Mouse (Mus musculus): Measurements from ENCODE around the gene Mettl7b. TPM values are rescaled to one million over a fixed set of nuclear protein-coding genes. Genes with fewer than 3 reads are reported as not detected.
"Not testable (repeated sequence)": the region's sequence is repeated elsewhere in the genome, so short reads cannot be mapped to it uniquely, and the experiment has no call there.

Mettl7b gene
- polyA plus RNA-seq (2014; fragmentation: Nextera tagmentation; extraction: Ambion mirVana): not detected in 2 replicates

DNA sequence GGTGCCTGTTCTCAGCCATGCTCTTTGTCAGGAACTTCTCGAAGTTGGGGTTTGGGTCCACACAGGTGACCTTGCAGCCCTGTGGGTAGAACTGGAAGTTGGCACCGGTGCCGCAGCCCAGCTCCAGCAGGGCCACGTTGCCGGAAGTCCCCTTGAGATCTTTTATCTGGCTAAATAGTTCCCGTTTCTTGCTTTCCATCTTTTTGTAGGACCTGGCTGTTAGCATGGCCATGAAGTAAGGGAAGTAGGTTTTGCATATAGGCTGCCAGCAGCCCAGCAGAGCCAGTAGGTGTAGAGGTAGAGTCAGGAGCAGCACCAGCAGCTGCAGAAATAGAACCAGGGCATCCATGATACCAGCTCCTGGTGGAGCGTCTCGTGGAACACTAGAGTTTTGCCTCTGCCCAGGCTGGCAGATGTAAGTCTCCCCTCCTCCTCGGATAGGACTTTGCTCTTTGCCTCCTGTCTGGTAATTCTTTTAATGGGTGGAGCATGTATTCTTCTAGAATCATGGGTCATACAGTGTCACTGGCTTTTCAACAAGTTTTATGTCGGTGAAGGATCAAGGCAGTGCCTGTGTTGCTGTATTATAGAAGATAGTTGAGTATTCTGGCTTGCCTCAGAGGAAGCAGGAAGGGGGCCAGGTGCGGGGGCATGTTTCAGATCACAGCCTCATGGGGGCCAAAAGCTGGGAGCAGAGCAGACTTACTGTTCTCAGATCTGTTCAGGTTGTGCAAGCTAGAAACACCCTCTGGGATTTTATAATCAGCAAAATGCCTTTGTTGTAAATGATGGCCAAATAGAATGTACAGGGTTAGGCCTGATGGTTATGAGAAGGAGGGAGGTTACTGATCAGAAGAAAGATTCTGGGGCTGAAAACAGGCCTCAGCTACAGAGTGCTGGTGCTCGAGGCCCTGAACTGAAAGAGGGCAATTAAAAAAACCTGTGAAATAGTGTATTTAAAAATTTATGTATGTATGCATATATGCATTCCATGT is at the start of gene Mettl7b:
Mettl7b (minus strand) TSS at position 399 of the 995 bp plus-strand sequence.
- H3K27me3 ChIP-seq (replicated peaks; ENCODE audit: control insufficient read depth, insufficient read depth, low read length): no peaks in the 10 kb centered on the region
- no peaks in the 10 kb centered on the region for H3K4me1 ChIP-seq (replicated peaks; ENCODE audit: control insufficient read depth, insufficient read depth, low read length)
- WGBS: 72% methylated on average over 12 of the region's 12 CpGs
- H3K27ac ChIP-seq (ENCODE audit: low read depth, low read length): no peak within 1 kb of the TSS
- no peak within 1 kb of the TSS for H3K4me2 ChIP-seq
- no peak for ATAC-seq (replicated peaks; ENCODE audit: low FRiP score)
- H3K9ac ChIP-seq (ENCODE audit: low read depth, low read length): no peak within 1 kb of the TSS
- H3K36me3 ChIP-seq (ENCODE audit: control insufficient read depth, insufficient read depth, low read length): no peaks in the 10 kb centered on the region
- no peak within 1 kb of the TSS for H3K4me3 ChIP-seq (ENCODE audit: low read depth, low read length)
- no peak for DNase-seq (ENCODE audit: low spot score)
- H3K9me3 ChIP-seq (ENCODE audit: control insufficient read depth, low read length): no peaks in the 10 kb centered on the region

DNA sequence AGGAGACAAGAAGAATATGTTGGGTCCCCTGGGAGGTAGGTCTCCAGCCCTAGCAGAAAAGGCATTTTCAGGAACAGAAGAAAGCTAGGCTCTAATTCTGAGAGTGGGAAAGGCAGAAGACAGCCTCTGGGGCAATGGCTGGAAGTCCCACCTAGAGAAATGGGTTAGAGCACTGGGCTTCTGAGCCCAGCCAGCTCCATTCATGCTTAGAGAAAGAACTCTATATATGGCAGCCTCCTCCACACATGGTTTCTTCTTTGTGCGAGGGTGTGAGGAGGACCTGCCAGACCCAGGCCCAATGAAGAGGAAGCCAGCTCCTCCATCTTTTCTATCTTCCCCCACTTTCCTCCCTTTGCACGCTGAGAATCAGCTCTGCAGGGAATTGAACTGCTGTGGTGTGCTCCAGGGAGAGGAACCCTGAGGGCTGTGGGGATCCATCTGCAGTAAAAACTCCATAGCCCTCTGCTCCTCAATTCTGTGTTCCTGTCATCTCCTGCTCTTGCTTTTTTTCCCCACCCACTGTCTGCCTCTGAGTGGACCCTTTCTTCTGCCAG is 49.6 kb upstream of the Mettl7b start, which contains the start of gene Olfr763:
Olfr763 (plus strand) TSS at position 504 of the 554 bp plus-strand sequence.
- Histone ChIP-seq H3K27me3 (replicated peaks; ENCODE audit: control insufficient read depth, insufficient read depth, low read length) (no peaks in the 10 kb centered on the region), H3K36me3 (ENCODE audit: control insufficient read depth, insufficient read depth, low read length) (no peaks in the 10 kb centered on the region), H3K9me3 (ENCODE audit: control insufficient read depth, low read length) (no peaks in the 10 kb centered on the region), H3K27ac (ENCODE audit: low read depth, low read length) (no peak within 1 kb of the TSS), H3K9ac (ENCODE audit: low read depth, low read length) (no peak within 1 kb of the TSS), H3K4me1 (replicated peaks; ENCODE audit: control insufficient read depth, insufficient read depth, low read length) (no peaks in the 10 kb centered on the region), H3K4me2 (no peak within 1 kb of the TSS), H3K4me3 (ENCODE audit: low read depth, low read length) (no peak within 1 kb of the TSS)
- DNase-seq (ENCODE audit: low spot score): no peak
- ATAC-seq (replicated peaks; ENCODE audit: low FRiP score): no peak
- WGBS: 53% methylated on average over 2 of the region's 2 CpGs

DNA sequence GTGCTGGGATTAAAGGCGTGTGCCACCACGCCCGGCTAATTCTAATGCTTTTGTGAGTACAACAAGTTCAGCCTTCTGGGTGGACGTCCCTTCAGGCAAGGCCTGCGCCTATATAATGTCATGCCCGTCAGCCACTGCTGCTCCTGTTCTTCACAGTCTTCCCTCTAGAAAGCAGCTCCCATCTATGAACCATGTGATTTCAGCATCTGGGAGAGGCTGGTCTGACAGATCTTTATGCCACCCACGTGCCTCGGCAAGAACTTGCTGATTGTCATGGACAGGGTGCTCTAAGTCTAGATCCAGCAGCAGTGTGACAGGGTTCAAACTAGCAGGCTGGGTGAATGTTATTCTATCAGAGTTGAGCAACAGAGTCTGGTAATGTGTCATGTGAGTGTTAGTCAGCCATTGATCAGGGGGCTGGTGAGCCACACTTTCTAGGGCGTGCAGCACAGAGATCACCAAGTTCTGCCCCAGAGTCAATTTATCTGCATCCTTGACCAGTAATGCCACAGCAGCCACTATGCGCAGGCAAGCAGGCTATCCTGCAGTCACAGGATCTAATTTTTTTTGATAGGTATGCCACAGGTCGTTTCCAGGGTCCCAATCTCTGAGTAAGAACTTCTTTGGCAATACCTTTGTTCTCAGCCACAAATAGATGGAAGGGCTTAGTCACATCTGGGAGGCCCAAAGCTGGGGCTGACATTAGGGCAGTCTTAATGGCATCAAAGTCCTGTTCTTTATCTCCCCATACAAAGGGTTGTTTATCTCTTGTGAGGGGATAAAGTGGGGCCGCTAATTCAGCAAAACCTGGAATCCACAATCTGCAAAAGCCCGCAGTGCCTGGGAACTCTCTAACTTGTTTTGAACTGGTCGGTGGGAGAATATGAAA is 43.5 kb upstream of the Mettl7b start:
- DNase-seq (ENCODE audit: low spot score) (no peak), ATAC-seq (replicated peaks; ENCODE audit: low FRiP score) (no peak)
- Histone ChIP-seq H3K9me3 (ENCODE audit: control insufficient read depth, low read length) (no peaks in the 10 kb centered on the region), H3K27ac (ENCODE audit: low read depth, low read length) (no peak overlapping the region), H3K27me3 (replicated peaks; ENCODE audit: control insufficient read depth, insufficient read depth, low read length) (no peaks in the 10 kb centered on the region), H3K36me3 (ENCODE audit: control insufficient read depth, insufficient read depth, low read length) (no peaks in the 10 kb centered on the region), H3K4me2 (no peak overlapping the region), H3K9ac (ENCODE audit: low read depth, low read length) (no peak overlapping the region), H3K4me1 (replicated peaks; ENCODE audit: control insufficient read depth, insufficient read depth, low read length) (no peaks in the 10 kb centered on the region), H3K4me3 (ENCODE audit: low read depth, low read length) (no peak overlapping the region)
- WGBS: 73% methylated on average over 14 of the region's 14 CpGs

DNA sequence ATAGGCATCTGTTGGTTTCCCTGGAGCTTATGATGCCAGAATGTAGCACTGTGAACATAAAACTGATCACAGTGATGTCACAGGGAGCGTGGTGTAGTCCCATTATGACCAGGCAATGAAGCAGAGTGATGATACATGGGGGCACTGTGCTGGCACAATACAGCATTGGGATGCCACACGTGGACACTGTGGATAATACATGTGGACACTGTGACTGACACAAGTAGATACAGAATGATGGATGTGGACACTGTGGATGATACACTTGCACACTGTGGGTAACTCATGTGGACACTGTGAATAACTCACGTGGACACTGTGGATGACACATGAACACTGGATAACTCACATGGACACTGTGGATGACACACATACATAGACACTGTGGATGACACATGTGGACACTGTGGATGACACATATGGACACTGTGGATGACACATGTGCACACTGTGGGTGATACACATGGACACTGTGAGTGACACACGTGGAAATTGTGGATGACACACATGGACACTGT is 35.8 kb upstream of the Mettl7b start:
- Histone ChIP-seq H3K27ac (ENCODE audit: low read depth, low read length) (no peak overlapping the region), H3K9ac (ENCODE audit: low read depth, low read length) (no peak overlapping the region), H3K4me3 (ENCODE audit: low read depth, low read length) (no peak overlapping the region), H3K4me1 (replicated peaks; ENCODE audit: control insufficient read depth, insufficient read depth, low read length) (no peaks in the 10 kb centered on the region), H3K36me3 (ENCODE audit: control insufficient read depth, insufficient read depth, low read length) (no peaks in the 10 kb centered on the region), H3K27me3 (replicated peaks; ENCODE audit: control insufficient read depth, insufficient read depth, low read length) (no peaks in the 10 kb centered on the region), H3K9me3 (ENCODE audit: control insufficient read depth, low read length) (no peaks in the 10 kb centered on the region), H3K4me2 (no peak overlapping the region)
- 0 out of 2 replicates have a peak, but pooled peaks have one; percentile 7 for ATAC-seq (replicated peaks; ENCODE audit: low FRiP score)
- 65% methylated on average over 4 of the region's 4 CpGs for WGBS
- DNase-seq (ENCODE audit: low spot score): no peak

DNA sequence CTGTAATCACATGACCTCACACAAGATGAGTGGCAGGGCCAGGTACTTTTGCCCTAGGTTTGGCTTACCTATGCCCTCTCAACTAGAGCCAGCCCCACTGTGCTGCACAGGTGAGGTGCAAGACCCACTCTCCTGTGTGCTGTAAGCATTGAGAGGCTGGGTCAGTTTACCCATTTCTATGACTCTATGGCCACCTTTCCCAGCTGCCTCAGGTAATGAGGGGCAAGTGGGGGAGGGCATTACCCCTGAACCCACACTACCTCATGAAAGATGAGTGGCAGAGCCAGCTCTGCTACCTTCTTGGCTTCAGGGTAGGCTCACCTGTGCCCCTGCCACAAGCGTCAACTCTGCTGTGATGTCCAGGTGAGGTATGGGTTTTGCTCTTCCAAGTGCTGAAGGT is 35.0 kb upstream of the Mettl7b start:
- no peak overlapping the region for H3K27ac ChIP-seq (ENCODE audit: low read depth, low read length)
- DNase-seq (ENCODE audit: low spot score): no peak
- H3K27me3 ChIP-seq (replicated peaks; ENCODE audit: control insufficient read depth, insufficient read depth, low read length): no peaks in the 10 kb centered on the region
- no peak overlapping the region for H3K4me3 ChIP-seq (ENCODE audit: low read depth, low read length)
- no peaks in the 10 kb centered on the region for H3K4me1 ChIP-seq (replicated peaks; ENCODE audit: control insufficient read depth, insufficient read depth, low read length)
- no peak overlapping the region for H3K4me2 ChIP-seq
- no peak; the same call in 1 of the 2 replicates for ATAC-seq (replicated peaks; ENCODE audit: low FRiP score)
- no peaks in the 10 kb centered on the region for H3K36me3 ChIP-seq (ENCODE audit: control insufficient read depth, insufficient read depth, low read length)
- 90% methylated on average over 1 of the region's 1 CpGs for WGBS
- no peaks in the 10 kb centered on the region for H3K9me3 ChIP-seq (ENCODE audit: control insufficient read depth, low read length)
- H3K9ac ChIP-seq (ENCODE audit: low read depth, low read length): no peak overlapping the region

DNA sequence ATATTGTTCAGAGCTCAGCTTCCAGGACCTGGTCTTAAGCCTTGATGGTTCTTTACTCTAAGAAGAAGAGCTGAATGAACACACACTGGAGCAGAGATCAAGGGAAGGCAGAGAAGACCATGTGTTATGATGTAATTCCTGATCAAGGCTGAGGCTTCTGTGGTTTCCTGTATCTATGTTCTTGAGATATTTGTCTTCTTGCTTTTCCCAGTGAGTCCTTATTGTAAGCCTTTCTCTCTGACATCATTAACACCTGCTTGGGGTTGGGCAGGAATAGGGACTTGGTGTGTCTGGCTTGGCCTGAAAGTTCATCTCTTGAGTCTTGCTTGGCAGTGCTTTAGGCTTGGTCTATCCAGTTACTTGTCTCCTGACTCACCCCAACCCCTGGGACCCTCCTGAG is 30.2 kb upstream of the Mettl7b start:
- no peak overlapping the region for H3K4me3 ChIP-seq (ENCODE audit: low read depth, low read length)
- no peaks in the 10 kb centered on the region for H3K4me1 ChIP-seq (replicated peaks; ENCODE audit: control insufficient read depth, insufficient read depth, low read length)
- no peaks in the 10 kb centered on the region for H3K9me3 ChIP-seq (ENCODE audit: control insufficient read depth, low read length)
- no peak overlapping the region for H3K9ac ChIP-seq (ENCODE audit: low read depth, low read length)
- no peak overlapping the region for H3K27ac ChIP-seq (ENCODE audit: low read depth, low read length)
- H3K27me3 ChIP-seq (replicated peaks; ENCODE audit: control insufficient read depth, insufficient read depth, low read length): no peaks in the 10 kb centered on the region
- H3K36me3 ChIP-seq (ENCODE audit: control insufficient read depth, insufficient read depth, low read length): no peaks in the 10 kb centered on the region
- H3K4me2 ChIP-seq: no peak overlapping the region
- ATAC-seq (replicated peaks; ENCODE audit: low FRiP score) (no peak), DNase-seq (ENCODE audit: low spot score) (no peak)

DNA sequence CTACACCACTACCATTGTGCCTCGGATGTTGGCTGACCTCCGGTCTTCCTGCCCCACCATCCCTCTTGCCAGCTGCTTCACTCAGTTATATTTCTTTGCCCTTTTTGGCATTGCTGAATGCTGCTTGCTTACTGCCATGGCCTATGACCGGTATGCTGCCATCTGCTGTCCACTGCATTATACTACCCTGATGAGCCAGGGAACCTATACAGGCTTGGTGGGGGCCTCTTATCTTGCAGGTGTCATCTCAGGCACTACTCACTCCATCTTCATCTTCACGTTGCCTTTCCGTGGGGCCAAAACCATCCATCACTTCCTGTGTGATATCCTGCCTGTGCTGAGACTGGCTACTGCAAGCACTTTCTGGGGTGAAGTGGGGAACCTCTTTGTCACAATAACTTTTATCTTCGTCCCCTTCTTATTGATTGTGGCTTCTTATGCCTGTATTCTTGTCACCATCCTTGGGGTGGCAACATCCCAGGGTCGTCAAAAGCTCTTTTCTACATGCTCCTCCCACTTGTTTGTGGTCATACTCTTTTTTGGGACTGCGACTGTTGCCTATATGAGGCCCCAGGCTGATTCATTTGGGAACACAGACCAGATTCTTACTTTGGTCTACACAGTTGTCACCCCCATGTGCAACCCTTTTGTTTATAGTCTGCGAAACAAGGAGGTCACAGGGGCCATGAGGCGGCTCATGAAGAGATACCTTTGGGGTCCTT is 29.5 kb upstream of the Mettl7b start:
- H3K36me3 ChIP-seq (ENCODE audit: control insufficient read depth, insufficient read depth, low read length); H3K4me2 ChIP-seq; H3K27ac ChIP-seq (ENCODE audit: low read depth, low read length); H3K9ac ChIP-seq (ENCODE audit: low read depth, low read length); DNase-seq (ENCODE audit: low spot score); H3K9me3 ChIP-seq (ENCODE audit: control insufficient read depth, low read length); H3K4me3 ChIP-seq (ENCODE audit: low read depth, low read length); H3K4me1 ChIP-seq (replicated peaks; ENCODE audit: control insufficient read depth, insufficient read depth, low read length); ATAC-seq (replicated peaks; ENCODE audit: low FRiP score); H3K27me3 ChIP-seq (replicated peaks; ENCODE audit: control insufficient read depth, insufficient read depth, low read length): not testable (repeated sequence)
- 60% methylated on average over 5 of the region's 10 CpGs for WGBS

DNA sequence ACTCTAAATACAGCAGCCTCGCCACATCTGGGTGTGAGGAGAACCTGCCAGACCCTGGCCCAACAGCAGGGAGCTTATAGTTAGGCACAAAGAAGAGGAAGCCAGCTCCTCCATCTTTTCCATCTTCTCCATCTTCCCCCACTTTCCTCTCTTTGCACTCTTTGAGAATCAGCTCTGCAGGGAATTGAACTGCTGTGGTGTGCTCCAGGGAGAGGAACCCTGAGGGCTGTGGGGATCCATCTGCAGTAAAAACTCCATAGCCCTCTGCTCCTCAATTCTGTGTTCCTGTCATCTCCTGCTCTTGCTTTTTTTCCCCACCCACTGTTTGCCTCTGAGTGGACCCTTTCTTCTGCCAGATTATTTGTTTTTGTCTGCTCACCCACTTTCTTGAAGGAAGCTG is 28.3 kb upstream of the Mettl7b start, which contains the start of gene Olfr9:
Olfr9 (plus strand) TSS at position 301 of the 400 bp plus-strand sequence.
- WGBS: 38% methylated on average over 1 of the region's 1 CpGs

More for the DNA sequence above, 28.3 kb upstream of the Mettl7b start, which contains the start of gene Olfr9:
- H3K4me2 ChIP-seq; H3K27me3 ChIP-seq (replicated peaks; ENCODE audit: control insufficient read depth, insufficient read depth, low read length); H3K4me3 ChIP-seq (ENCODE audit: low read depth, low read length); ATAC-seq (replicated peaks; ENCODE audit: low FRiP score); H3K4me1 ChIP-seq (replicated peaks; ENCODE audit: control insufficient read depth, insufficient read depth, low read length); H3K9ac ChIP-seq (ENCODE audit: low read depth, low read length); H3K9me3 ChIP-seq (ENCODE audit: control insufficient read depth, low read length); H3K36me3 ChIP-seq (ENCODE audit: control insufficient read depth, insufficient read depth, low read length); H3K27ac ChIP-seq (ENCODE audit: low read depth, low read length): not testable (repeated sequence)
- peak; percentile 21 for DNase-seq (ENCODE audit: low spot score)
